Mouse (Mus musculus) lung, adult 2 months (tissue): ENCODE measurements at regions not wholly inside any gene's neighbourhood (a gene's known extent, or its start where the extent isn't known, plus 50 kb on each side); places are given as distances from the start of the nearest gene placed in this dataset.

Source experiments
- DNase-seq: peaks from one replicate; pipeline ENCODE4 v3.0.0; 2022
- H3K4me1 ChIP-seq: fragments of 200-500 bp; 2 replicates; pipeline ENCODE4 v1.6.1; 2011; ENCODE audit warnings: low read length; ENCODE audit not compliant: control insufficient read depth, insufficient read depth
- H3K4me3 ChIP-seq: fragments of 200-500 bp; replicated peaks from 2 replicates; pipeline ENCODE3; 2011; ENCODE audit warnings: low read depth, mild to moderate bottlenecking, control low read depth, low read length; ENCODE audit errors: extremely low read depth
- CTCF ChIP-seq: fragments of 200-500 bp; IDR thresholded peaks from 2 replicates; pipeline ENCODE4 v1.5.1; 2011; ENCODE audit warnings: mild to moderate bottlenecking, low read length, control low read depth; ENCODE audit not compliant: insufficient read depth
- POLR2A ChIP-seq: fragments of 200-500 bp; IDR thresholded peaks from 2 replicates; pipeline ENCODE4 v1.6.1; 2011; ENCODE audit warnings: low read depth, mild to moderate bottlenecking, control low read depth, low read length, borderline replicate concordance; ENCODE audit errors: extremely low read depth
- WGBS: fragments of 180-500 bp; shearing (Covaris S2); methylation state at CpG from one replicate; pipeline ENCODE4 v1.1.7; 2018; 5-methylcytosine and 5-hydroxymethylcytosine counted together

DNA sequence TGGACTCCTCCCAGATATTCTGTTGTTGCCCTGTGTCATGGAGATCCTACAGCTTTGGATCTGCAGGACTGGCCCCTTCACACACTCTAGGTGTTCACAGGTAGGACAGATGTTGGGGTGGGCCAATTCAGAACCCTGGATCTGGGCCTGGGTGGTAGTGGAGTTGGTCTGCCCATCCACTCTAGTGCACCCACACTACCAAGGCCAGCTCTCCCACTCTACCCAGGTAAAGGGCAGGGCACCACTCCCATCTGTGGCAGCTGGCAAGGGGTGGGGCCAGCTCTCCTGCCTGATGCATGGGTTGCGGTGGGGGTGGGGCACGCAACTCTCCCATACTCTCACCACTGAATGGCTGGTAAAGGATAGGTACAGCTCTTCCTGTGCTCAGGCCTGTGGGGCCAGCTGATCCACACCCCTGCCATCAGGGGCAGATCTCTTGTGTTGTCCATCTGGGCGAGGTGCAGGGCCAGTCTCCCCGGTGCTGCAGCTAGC is 76.5 kb downstream of the Gja1 start:
- 94% methylated on average over 4 of the region's 4 CpGs for WGBS
- no peak for DNase-seq
- no peak overlapping the region for H3K4me3 ChIP-seq
- no peak for TF ChIP-seq POLR2A
- no peak for TF ChIP-seq CTCF
- no peaks in the 10 kb centered on the region for H3K4me1 ChIP-seq

DNA sequence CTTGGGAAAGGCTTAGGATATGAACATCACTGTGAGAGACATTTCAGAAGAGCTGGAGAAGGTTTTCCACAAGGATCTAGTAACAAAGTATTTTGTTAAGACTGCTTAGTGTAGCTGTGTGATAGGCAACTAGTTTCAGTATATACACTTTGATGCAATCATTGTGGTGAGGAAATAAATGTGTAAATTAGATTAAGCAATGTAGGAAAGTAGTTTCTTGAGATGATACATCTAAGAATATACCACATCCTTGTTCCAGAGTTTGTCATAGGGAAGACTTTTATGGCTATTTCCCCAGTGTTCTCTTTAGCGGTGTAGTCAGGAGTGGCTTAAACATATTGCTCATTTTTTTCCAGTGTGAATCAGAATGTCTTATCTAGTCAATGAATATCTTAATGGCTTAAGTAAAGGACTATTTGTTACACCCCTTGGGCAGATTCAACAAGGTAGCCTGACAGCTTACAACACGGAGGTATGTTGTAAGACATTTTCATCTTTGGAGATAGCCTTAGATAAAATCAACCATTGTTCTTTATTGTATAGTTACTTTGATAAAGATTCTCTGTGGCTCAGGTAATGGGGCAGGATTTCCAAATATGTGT is 78.8 kb downstream of the Gja1 start:
- no peak overlapping the region for H3K4me3 ChIP-seq
- no peak for DNase-seq
- TF ChIP-seq POLR2A (no peak), CTCF (no peak)
- no peaks in the 10 kb centered on the region for H3K4me1 ChIP-seq
- WGBS, result 76% methylated on average over 2 of the region's 2 CpGs

DNA sequence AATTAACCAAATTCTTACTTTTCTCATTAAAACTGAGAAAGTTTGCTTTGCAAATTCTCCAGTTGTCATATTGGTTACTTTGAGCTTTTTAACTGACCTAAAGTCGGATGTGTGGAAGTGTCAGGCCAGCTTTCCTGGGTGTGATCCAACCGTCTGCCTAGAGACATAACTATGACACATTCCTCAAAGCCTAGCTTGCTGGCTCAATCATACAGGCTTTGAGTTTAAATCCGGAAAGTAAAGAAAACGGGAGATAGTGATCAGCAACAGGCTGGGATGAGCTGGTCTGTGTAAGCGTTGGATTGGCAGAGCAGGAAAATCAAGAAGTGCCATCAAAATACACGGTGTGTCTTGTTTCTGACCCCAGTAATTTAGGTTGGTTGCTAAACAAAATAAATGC is 91.4 kb downstream of the Gja1 start:
- TF ChIP-seq POLR2A, result no peak
- TF ChIP-seq CTCF, result no peak
- no peak for DNase-seq
- H3K4me3 ChIP-seq, result no peak overlapping the region
- H3K4me1 ChIP-seq, result peaks cover 2% of the 10 kb centered on the region
- 17% methylated on average over 6 of the region's 6 CpGs for WGBS

DNA sequence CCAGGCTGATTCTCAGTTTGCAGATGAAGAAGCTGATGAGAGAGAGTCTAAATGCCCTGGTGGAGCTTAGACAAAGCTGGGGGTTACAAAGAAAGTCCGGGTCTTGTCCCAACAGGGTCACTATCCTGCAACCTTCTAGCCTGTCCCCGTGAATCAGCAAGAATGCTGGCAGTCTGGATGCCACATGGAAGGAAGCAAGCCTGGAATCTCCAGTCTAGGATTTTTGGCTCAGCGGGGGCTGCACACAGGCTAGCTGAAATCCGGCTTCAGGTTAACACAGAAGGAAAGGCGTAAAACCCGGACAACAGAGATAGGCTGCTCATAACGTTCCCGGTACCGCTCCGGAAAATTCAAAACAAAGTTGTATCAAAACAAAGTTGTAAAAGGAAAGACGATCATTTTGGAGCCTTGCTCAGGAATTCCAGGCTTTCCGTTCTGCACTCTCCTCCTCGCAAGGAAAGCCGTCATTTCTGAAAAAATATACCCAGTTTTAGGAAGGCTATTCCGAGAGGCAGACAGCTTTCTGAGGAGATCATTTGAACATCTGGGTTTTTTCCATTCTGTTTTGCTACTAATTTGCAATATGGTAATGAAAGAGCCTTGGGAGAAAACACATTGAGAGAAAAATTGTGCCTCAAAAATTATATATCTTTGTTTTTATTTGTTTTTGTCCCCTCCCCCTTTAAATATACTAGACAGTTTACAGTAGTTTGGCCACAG is 92.0 kb downstream of the Gja1 start:
- no peak for TF ChIP-seq POLR2A
- TF ChIP-seq CTCF, result no peak
- no peak overlapping the region for H3K4me3 ChIP-seq
- DNase-seq, result no peak
- WGBS, result 22% methylated on average over 15 of the region's 15 CpGs
- H3K4me1 ChIP-seq, result peaks cover 2% of the 10 kb centered on the region

DNA sequence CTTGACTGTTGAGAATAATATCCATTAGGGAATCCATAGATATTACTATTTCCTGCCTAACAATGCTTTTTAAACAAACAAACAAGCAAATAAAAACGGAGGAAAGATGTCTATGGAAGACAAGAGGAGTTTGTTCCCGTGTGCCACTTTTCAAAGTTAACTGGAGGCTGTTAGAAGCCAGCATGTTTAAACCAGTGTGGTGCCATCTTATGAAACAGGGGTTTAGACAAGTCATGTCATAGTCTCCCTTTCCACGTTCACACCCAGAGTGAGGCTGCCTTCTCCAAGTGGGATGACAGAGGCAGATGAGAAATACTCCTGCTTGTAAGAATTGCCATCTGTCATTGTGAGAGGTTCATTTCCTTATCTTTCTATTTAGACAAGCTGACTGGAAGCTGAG is 92.8 kb downstream of the Gja1 start:
- TF ChIP-seq POLR2A (no peak), CTCF (no peak)
- Histone ChIP-seq H3K4me1 (peaks cover 2% of the 10 kb centered on the region), H3K4me3 (no peak overlapping the region)
- DNase-seq, result no peak
- 63% methylated on average over 3 of the region's 3 CpGs for WGBS

DNA sequence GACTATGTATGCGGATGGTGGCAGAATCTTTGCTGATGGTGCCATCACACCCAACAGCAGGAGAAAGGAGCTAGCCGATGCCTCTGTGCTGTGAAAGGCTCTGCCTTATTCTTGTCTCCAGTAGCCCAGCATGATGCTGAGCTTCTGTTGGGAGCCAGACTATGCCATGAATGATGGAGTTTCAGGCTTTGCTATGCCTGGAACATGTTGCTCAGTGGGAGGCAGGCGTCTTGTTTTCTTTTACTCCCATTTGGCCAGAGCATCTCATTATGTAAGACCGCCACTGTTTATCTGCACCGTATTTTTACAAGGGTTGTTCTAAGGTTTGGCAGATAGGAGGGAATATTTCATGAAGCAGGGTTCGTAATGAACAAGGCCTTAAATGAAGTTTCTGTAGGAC is 97.8 kb downstream of the Gja1 start:
- 80% methylated on average over 6 of the region's 6 CpGs for WGBS
- TF ChIP-seq POLR2A (no peak), CTCF (no peak)
- Histone ChIP-seq H3K4me1 (no peaks in the 10 kb centered on the region), H3K4me3 (no peak overlapping the region)
- no peak for DNase-seq

DNA sequence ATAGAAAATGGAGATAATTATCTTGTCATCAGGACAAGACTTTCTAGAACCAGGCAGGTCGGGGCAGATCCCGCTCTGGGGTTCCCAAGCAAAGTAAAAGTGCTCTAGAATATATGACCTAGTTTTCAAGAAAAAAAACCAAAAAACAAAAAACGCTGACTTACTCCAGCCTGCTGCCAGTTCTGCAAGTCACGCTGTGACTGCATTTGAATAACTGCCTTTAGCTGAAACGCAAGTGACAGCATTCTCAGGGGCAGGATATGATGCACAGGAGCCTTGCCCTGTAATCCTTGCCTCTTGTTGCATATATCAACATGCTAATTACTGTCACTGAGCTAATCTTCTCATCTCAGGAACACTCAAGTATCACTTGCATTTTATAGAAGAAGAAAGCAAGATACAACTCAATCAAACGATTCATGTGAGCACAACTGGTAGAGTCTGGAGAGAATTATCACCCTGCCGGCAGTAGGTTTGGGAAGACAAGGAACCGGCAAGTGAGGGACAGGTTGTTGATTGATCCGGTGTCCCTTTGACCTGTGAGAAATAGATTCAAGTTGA is 105.1 kb downstream of the Gja1 start:
- DNase-seq, result no peak
- no peak for TF ChIP-seq CTCF
- TF ChIP-seq POLR2A, result no peak
- whole genome bisulfite sequencing, result 61% methylated on average over 9 of the region's 9 CpGs
- Histone ChIP-seq H3K4me1 (no peaks in the 10 kb centered on the region), H3K4me3 (no peak overlapping the region)

DNA sequence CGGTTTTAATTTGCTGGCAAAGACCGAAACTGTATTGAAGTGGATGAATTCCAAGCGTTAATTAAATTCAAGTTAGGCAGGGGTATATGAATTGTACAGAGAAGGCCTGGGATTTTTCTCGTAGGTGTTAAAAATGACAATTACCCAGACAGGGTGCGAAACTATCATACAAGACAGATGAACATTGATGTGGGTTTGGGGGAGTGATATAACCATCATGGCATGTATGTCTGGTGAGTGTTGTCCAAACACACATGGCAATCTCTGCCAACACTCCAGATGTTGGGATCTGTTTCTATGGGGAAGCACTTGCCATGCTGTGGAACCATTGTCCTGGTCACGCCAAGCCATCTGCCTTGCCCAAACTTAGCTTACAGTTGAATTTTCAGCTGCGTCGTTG is 107.8 kb downstream of the Gja1 start:
- WGBS, result 91% methylated on average over 8 of the region's 8 CpGs
- H3K4me3 ChIP-seq, result no peak overlapping the region
- H3K4me1 ChIP-seq, result no peaks in the 10 kb centered on the region
- TF ChIP-seq CTCF, result no peak
- TF ChIP-seq POLR2A, result no peak
- DNase-seq, result no peak

DNA sequence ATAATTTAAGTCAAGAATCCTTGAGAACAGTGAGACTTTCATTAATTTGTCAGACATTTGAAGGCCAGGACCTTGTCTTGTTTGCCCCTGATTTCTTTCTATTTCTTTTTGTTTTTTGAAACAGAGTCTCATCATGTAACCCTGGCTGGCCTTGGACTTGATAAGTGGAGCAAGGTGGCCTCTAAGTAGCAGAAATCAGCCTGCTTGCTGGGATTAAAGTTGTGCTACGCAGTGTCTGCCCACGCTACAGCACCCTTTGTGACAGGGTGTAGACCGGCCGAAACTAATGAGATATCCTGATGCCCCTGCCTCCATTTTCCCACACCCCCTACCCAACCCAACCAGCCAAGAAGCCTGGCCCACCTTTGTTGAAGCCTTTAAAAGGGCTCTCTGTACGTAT is 108.6 kb downstream of the Gja1 start:
- no peak for DNase-seq
- 96% methylated on average over 5 of the region's 5 CpGs for WGBS
- TF ChIP-seq POLR2A (no peak), CTCF (no peak)
- H3K4me3 ChIP-seq, result no peak overlapping the region
- no peaks in the 10 kb centered on the region for H3K4me1 ChIP-seq

DNA sequence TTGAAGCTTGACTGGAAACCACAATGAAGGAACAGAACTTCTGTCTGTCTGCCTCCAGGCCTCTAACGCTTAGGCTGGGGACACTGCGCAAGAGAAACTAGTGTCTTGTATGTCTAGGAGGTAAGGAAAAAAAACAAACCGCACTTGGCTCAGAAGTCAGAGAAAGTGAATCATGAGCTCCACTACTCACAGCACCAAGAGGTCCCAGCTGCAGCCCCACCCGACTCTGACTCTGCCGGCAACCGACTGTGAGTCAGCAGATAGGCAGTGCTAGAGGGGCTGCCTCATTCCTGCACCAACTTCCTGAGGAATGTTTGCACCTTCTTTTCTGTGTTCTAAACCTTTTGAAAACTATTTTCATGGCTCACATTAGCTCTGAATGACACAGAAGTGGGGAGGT is 109.5 kb downstream of the Gja1 start:
- H3K4me3 ChIP-seq, result no peak overlapping the region
- no peak for DNase-seq
- no peak for TF ChIP-seq CTCF
- TF ChIP-seq POLR2A, result no peak
- H3K4me1 ChIP-seq, result no peaks in the 10 kb centered on the region
- 27% methylated on average over 6 of the region's 6 CpGs for WGBS

DNA sequence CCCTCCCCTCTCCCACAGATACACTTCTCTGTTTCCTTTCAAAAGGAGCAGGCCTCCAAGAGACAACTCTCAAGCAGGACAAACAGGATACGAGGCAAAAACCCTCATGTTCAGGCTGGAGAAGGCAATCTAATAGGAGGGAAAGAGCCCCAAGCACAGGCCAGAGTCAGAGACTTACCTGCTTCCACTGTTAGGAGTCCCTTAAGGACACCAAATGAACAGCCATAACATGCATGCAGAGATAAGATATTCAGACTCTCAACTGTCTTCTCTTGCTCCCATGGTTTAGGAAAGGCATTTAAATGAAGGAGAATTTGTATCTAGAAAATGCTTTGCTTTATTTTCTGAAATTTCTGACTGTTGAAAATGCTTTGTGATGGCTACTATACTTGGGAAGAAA is 116.3 kb downstream of the Gja1 start:
- TF ChIP-seq CTCF (no peak), POLR2A (no peak)
- DNase-seq, result no peak
- WGBS, result 81% methylated on average over 1 of the region's 1 CpGs
- Histone ChIP-seq H3K4me1 (no peaks in the 10 kb centered on the region), H3K4me3 (no peak overlapping the region)
